Mouse (Mus musculus) right cerebral cortex, postnatal 36 days (tissue): ENCODE measurements around the gene Zfp384.

Experiments
- DNase-seq, 2 experiments: peaks; one replicate each; pipeline ENCODE4 v3.0.0; 2022; ENCODE audit warnings: low spot score in 2 of 2, mixed read lengths in 1 of 2

Zfp384 gene

GRCm38 (mm10) chr6:125009129-125009180 is at the start of gene Zfp384:
Zfp384 (plus strand) TSS chr6:125009145.
- no peak for DNase-seq

GRCm38 (mm10) chr6:124959960-124960359 is 49.0 kb upstream of the Zfp384 start:
- DNase-seq = no peak

- no peak for DNase-seq
Measured at GRCm38 (mm10) chr6:124961021-124961420, 47.9 kb upstream of the Zfp384 start.

GRCm38 (mm10) chr6:124964638-124965037 is 44.3 kb upstream of the Zfp384 start:
- DNase-seq = no peak

GRCm38 (mm10) chr6:124965088-124965719 is 43.7 kb upstream of the Zfp384 start, which contains the start of gene Cops7a:
Cops7a (minus strand) TSS chr6:124965538.
- peak; percentile 89 to 92 for DNase-seq

- no peak for DNase-seq
Measured at GRCm38 (mm10) chr6:124965747-124966146, 43.2 kb upstream of the Zfp384 start.

- no peak for DNase-seq
Measured at GRCm38 (mm10) chr6:124966466-124967118, 42.4 kb upstream of the Zfp384 start.

- no peak for DNase-seq
Measured at GRCm38 (mm10) chr6:124967766-124968165, 41.2 kb upstream of the Zfp384 start.

GRCm38 (mm10) chr6:124992241-124992640 is 16.7 kb upstream of the Zfp384 start:
- DNase-seq = no peak

GRCm38 (mm10) chr6:124993365-124993764 is 15.6 kb upstream of the Zfp384 start:
- DNase-seq = no peak

GRCm38 (mm10) chr6:124993876-124994275 is 15.1 kb upstream of the Zfp384 start:
- no peak for DNase-seq

GRCm38 (mm10) chr6:124995246-124995645 is 13.7 kb upstream of the Zfp384 start:
- DNase-seq = no peak

GRCm38 (mm10) chr6:124995831-124996403 is 13.0 kb upstream of the Zfp384 start:
- DNase-seq = no peak

GRCm38 (mm10) chr6:124996551-124997501 is 12.1 kb upstream of the Zfp384 start, which contains the start of gene Pianp:
Pianp (plus strand) TSS chr6:124996694.
- DNase-seq = peak; percentile 72

GRCm38 (mm10) chr6:124998066-124998465 is 10.9 kb upstream of the Zfp384 start:
- DNase-seq = peak in 1 of 2 experiments; percentile 72

- no peak for DNase-seq
Measured at GRCm38 (mm10) chr6:124999091-124999490, 9.9 kb upstream of the Zfp384 start.

GRCm38 (mm10) chr6:124999546-124999945 is 9.4 kb upstream of the Zfp384 start:
- DNase-seq = no peak

- DNase-seq = no peak
Measured at GRCm38 (mm10) chr6:125003706-125004105, 5.2 kb upstream of the Zfp384 start.

GRCm38 (mm10) chr6:125005086-125005485 is 3.9 kb upstream of the Zfp384 start:
- peak in 1 of 2 experiments; percentile 42 for DNase-seq

GRCm38 (mm10) chr6:125008060-125008459 is 885 bp upstream of the Zfp384 start:
- no peak for DNase-seq

- peak; percentile 98 to 99 for DNase-seq
Measured at GRCm38 (mm10) chr6:125008586-125009128, 288 bp upstream of the Zfp384 start.
